Mouse (Mus musculus) heart, postnatal 25 days (tissue): ENCODE measurements around the gene Gm12184. TPM values are rescaled to one million over a fixed set of nuclear protein-coding genes. Genes with fewer than 3 reads are reported as not detected.
A peak's percentile ranks its signal among the peaks of the same experiment; 100 is the strongest.
"Not testable (repeated sequence)": the region's sequence is repeated elsewhere in the genome, so short reads cannot be mapped to it uniquely, and the experiment has no call there.

ENCODE experiments used
- DNase-seq: peaks from one replicate; pipeline ENCODE4 v3.0.0; 2022; ENCODE audit warnings: low spot score
- intact Hi-C: fragments of 180-260 bp; cut with DNase I; formaldehyde crosslinking; loops from one replicate; pipeline ENCODE4 v1.15.1; 2025
- total RNA-seq, 2 experiments: library from RNA; stranded (reverse); gene quantifications; 2 replicates each; pipeline ENCODE4 v1.2.3; 2021

Gene Gm12184
- total RNA-seq, 2 experiments from 2014 or later, result 2.0 to 3.2 TPM

DNA sequence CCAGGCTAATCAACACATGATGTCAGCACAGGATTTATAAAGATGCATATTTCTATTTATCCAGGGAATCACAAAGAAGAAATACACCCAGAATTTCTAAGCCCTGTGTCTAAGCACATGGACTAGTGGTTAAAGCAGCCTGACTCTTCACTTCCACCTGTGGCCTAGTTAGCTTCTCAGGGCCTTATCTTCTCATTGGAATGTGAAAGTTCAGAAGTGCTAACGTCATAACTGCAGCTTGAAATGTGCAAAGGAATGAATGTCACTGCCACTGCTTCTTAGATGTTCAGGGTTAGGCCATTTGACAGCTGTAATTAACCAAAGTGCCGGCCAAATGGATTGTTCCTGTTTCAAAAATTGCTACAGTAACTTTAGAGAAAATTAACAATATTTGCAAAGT is 3.8 kb upstream of the Gm12184 start:
- intact Hi-C loops, result no loop called here
- no peak for DNase-seq

DNA sequence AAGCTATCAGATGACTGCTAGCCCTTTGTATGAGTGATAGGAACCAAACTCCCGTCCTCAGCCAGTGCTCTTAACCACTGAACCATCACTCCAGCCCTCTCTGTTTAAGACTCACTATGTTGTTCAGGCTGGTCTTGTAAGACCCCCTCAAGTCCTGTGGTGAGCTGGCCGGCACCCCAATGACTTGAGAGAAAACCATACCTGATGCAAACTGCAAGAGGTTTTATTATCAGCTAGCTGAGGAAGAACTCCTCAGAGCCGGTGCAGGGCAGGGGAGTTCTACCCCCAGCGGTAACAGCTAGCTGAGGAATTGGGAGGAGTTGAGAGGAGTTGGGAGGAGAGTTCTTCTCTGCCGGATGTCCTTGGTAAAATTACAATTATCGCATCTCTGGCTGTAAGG is 1.5 kb upstream of the Gm12184 start:
- intact Hi-C loops, result no loop called here
- DNase-seq, result no peak

DNA sequence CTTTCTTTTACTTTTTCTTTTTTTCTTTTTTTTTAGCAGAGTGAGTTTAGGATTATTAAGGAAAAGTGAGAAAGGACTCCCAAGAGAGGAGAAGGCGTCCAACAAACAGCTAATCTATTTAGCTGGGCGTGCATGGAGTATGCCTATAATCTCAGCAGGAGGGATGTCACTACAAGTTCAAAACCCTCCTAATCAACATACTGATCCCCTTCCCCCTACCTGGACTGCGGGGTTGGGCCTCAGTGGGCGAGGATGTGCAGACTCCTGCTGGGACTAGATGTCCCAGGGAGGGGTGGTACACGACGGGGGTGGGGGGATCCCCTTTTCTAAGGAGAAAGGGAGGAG is 269 bp upstream of the Gm12184 start:
- no peak for DNase-seq
- intact Hi-C loops, result no loop called here

DNA sequence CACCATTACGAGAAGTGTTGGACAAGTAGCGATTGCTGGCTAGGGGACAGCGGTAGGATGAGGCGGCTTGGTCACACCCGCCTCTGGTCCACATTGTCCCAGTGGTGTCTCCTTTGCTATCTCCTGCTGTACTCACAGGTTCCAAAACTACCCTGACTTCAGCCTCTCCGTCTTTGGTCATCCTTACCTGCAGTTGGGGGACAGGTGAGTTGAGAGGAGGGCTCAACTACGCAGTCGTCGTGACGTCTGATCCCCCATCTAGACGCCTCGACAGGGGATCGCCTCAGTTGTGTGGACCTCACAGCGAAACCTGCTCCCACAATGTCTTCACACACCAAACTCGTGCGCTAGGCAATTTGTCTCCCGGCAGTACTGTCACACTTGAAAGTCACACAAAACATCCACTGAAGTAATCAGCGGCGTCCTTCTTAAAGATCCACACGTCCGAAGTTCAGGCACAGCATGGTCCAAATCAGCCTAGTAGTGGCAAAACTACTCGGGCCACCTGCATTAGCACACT is 2.1 kb downstream of the Gm12184 start:
- intact Hi-C loops, result loop anchor here (1.0 kb wide), 1 partner anchor 8 kb away; no protein-coding TSS in a partner anchor
- no peak for DNase-seq

DNA sequence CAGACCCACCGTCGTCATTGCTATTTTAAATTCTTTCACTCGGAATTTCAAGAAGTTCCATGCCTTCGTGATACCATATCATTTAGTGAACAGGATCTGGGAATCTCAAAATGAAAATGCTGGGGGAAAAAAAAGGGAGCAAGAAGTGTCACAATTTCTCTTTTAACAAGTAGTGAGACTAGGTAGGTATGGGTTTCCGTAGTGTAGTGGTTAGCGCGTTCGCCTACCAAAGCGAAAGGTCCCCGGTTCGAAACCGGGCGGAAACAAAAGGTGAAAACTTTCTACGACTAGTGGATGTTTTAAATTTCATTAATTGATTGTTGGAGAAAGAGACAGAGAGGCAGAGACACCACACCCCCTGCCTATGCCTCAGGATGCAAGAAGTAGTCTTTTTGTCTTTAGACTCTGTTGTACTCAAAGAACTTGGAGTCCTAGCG is 2.9 kb downstream of the Gm12184 start:
- intact Hi-C loops, result loop anchor here (1.0 kb wide), 1 partner anchor 33 kb away; no protein-coding TSS in a partner anchor

DNA sequence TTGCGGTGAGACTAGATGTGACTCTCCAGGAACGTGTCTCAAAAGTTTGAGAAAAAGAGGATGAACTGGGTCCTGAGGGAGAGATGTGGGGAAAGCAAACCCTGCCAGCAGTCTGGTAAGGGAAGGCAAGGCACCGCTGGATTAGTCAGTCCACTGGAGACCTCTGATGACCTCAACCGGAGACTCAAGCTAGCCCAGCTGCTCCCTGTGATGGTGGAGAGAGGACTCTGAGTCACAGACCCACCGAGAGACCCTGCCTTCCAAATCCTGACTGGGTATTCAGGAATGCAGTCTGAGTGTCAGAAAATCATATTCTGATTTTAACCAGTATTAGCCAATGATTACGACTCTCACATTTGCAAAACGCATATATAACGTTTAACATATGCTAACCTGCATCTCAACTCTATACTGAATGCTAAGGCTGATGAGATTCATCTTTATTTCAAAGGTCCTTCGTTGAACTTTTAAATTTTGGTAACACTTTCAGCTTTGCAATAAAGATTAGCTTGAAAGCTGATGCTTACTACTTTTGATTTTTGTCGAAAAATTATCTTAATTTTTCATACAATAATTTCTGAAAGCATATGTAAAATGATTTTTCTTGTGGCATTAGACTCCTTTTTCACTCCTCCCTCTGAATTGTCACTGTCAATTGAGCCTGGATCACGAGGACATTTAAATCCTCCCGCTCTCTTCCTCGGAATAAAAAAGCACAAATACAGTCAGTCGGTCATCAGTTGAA is 3.5 kb downstream of the Gm12184 start:
- no peak for DNase-seq

More for the DNA sequence above, 2.9 kb downstream of the Gm12184 start:
- DNase-seq, result no peak

DNA sequence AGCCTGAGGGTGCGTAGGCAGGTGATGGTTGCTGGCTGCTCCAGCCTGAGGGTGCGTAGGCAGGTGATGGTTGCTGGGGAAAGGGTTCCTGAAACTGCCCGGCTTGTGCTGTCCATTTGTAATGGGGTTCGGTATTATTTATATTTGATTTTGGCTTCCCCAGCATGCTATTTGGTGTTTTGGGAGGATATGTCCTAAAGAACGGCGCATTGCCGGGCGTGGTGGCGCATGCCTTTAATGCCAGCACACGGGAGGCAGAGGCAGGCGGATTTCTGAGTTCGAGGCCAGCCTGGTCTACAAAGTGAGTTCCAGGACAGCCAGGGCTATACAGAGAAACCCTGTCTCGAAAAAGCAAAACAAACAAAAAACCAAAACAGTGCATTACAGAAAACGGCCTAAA is 5.2 kb downstream of the Gm12184 start:
- intact Hi-C loops, result not testable (repeated sequence)

More for the DNA sequence above, 3.5 kb downstream of the Gm12184 start:
- intact Hi-C loops, result loop anchor here (1.0 kb wide), 1 partner anchor 33 kb away; no protein-coding TSS in a partner anchor

DNA sequence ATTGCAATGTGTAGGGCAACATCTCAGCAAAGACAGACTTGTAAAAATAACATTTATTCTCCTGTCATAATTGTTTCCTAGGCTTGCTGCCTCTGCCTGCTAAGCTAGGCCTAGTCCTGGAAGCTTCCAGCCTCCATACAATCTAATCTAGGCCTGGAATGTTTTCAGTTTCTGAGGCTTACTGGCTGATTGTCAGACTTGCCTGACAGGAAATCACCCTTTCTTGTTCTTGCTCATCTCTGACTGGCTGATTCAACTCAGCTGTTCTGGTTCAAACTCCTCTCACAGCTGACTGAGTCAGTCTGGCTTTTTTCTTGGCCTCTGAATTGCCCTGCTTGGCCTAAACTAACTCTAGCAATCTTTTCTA is 6.2 kb downstream of the Gm12184 start:
- no peak for DNase-seq
- intact Hi-C loops, result no loop called here

More for the DNA sequence above, 5.2 kb downstream of the Gm12184 start:
- not testable (repeated sequence) for DNase-seq

DNA sequence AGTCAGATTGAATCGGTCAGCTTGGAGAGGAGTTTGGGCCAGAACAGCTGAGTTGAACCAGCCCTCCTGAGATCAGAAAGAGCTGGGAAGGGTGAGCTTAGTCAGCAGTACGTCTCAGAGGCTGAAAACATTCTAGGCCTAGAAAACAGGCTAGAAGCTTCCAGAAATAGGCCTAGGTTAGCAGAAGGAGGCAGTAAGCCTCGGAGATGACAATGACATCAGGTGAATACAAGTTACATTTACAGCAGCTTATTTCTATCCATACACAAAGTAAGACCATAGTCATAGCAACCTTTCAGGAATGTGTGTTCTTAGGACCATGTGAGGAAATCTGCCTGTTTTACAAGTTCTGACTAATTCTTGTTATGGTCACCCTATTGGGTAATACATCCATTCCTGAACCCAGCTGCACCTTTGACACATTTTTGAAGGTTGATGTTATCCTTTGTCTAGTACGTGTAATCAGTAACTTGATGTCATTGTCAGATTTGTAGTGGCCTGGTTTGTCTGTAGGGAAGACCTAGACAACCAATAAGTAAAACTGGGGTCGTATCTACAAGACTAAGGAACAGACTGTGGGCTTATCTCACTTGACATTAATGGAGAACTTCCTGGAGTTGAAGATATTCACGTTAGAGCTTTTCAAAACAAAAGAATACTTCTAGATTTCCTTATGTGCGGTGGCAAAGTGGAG is 6.7 kb downstream of the Gm12184 start:
- DNase-seq, result no peak
- intact Hi-C loops, result loop anchor here (2.0 kb wide), 1 partner anchor 15 kb away; no protein-coding TSS in a partner anchor

DNA sequence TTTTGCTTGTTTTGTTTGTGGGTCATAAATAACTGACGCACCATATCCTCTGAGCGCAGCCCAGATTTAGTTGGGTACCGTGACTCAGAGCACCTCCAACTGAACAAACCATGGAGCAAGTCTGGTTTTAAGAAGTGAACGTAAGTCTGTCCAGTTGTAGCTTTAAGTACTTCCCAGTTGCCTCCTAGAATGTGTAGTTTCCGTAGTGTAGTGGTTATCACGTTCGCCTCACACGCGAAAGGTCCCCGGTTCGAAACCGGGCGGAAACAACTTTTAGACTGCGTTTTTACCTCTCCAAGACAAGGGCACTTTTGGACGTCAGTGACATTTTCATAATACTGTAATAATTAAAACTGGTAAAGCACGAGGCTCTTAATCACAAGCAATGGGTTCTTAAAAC is 8.1 kb downstream of the Gm12184 start:
- peak; percentile 59 for DNase-seq
- intact Hi-C loops, result loop anchor here (1.0 to 2.0 kb wide), 2 partner anchors 16 to 38 kb away; no protein-coding TSS in a partner anchor

DNA sequence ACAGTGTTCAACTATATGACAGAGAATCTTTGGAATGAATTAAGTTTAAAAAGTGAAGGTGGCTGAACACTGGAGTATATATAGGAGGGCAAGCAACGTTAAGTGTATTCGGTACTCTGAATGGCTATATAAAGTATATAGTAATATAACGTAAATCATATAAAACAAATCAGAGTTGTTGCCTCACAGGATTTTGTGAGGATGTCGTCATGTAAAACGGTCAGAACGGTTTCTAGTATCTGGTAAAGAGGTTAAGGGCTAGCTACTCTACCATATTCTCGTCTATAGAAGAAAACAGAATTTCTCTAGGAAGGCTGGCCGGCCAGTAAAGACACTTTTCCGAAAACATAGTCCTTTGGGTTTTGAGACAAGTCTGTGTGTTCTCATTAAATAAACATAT is 8.7 kb downstream of the Gm12184 start:
- DNase-seq, result no peak
- intact Hi-C loops, result loop anchor here (1.0 to 2.0 kb wide), 3 partner anchors 17 to 39 kb away; partner anchors contain the start of gene Rack1

DNA sequence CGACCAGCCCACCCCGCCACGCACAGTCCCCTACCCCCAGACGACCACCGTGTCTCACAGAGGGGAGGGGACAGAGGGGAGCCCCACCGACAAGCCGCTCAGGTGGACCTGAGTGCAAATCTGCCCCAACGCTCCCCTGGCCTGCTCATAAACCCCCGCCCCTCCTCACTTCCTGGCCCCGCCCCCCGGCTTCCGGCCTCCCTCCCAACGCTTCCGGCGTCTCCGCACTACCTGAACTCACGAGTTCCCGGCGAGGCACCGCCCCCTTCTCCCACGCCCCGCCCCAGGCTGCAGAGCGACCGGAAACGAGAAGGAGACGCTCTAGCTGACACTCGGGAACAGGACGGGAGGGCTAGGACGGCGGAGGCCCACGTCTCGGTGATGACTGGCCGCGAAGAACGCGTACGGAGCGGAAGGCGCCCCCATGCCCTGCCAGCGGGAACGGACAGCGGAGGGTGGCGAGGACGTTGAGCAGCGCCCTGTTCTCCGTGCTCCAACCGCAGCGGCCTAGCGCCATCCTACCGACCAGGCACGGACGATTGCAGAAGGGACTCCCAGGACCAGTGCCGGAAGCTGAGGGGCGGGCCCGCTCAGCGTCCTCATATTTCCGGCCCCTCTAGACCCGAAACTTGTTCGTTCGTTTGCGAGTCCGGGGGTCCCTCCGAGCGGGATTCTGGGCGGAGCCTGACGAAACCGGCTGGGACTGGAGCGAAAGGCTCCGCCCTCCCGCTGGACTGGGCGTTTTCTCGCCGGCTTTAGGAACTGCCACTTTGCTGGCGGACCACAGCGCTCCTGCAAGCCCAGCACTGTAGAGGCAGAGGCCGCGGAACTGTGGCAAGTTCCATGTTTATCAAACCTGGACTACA is 9.4 kb downstream of the Gm12184 start, which contains the start of gene Trim41:
Gene Trim41 (minus strand): TSS at position 554 of the 866 bp plus-strand sequence.
- DNase-seq, result peak; percentile 99
- intact Hi-C loops, result loop anchor here (2.0 kb wide), 1 partner anchor 16 kb away; the partner anchor contains the start of gene Rack1

DNA sequence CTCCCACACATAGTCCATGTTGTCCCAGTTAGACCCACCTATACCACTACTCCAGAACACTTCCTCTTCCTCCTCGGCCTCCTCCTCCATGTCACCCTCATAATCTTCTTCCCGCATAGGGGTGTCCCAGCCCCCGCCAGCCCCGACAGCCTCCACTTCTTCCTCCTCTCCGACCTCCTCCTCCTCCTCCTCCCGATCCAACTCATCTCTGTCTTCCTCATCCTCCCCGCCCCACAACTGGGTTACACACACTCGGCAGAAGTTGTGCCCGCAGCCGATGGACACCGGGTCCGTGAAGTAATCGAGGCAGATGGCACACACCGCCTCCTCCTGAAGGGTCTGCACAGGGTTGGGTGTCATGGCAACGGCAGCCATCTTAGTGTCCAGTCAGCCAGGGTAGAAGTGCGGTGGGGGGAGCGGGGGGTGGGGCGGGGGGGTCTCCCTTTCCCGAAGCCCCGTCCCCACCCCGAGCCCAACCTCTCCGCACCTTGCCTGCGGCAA is 10.1 kb downstream of the Gm12184 start:
- intact Hi-C loops, result loop anchor here (2.0 kb wide), 1 partner anchor 16 kb away; the partner anchor contains the start of gene Rack1
- no peak for DNase-seq

DNA sequence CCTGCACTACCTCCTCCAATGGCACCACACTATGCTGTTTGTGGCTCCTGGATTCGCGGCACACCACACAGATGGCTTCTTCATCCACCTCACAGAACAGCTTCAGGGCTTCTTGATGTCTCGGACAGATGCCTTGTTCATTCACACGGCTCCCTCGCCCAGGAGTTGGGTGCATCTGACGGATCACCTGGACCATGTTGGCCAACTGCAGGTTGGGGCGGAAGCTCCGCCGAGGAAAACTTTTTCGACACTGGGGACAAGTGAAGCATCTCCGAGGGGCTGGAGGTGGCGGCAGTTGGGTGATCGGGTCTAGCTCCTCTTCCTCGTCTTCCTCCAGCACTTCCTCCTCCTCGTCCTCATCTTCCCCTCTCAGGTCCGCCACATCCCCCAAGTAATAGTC is 10.6 kb downstream of the Gm12184 start:
- intact Hi-C loops, result loop anchor here (2.0 kb wide), 1 partner anchor 15 kb away; the partner anchor contains the start of gene Rack1
- no peak for DNase-seq

DNA sequence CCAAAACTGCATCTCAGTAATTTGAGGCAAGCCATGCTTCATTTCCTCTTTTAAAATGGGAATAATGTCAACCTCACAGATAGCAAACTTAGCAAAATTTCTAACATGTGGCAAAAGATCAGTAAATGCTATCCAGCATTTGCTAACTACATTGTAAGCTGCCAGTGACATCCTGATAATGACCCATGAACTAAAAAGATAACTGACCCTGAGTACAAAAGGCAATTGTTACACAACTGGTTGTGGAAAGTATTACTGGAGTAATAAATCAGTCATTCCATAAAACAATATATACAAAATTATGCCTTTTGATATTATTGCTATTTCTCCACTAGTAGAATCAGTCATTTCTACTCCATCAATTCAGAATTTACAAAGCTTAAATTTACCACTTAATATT is 12.7 kb downstream of the Gm12184 start:
- no peak for DNase-seq
- intact Hi-C loops, result no loop called here

DNA sequence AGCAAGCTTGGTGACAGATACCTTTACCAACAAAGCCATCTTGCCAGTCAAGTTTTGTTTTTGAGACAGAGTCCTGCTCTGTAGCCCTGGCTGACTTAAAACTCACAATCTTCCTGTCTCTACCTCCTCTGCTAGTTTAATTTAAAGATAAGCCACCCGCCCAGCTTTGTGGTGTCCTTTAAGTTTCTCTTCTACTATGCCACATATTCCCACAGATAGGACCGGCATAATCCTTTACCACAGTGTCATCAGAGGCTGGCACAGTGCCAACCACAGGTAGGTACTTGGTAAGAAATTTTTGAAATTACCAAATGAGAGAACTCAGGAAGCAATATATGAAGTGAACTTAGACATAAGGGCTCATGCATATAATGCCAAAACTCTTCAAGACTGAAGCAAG is 16.3 kb downstream of the Gm12184 start:
- intact Hi-C loops, result no loop called here
- no peak for DNase-seq

DNA sequence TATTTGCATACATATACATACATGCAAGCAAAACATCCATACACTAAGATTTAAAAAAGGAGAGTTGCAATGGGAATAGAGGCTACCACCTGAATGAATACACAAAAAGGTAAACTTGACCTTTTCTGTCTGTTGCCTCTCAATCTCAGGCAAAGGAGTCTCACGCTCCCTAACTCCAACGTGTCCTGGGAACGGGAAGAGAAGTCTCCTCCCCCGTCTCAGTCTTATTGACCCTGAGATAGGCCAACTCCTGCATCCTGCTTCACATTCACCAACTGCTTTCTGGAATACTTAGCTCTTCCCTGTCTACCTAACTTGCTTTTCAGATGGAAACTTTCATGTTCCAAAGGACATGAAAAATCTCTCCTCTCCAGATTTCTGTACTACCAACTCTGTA is 17.0 kb downstream of the Gm12184 start:
- intact Hi-C loops, result loop anchor here (10.0 kb wide), 1 partner anchor 395 kb away; the partner anchor contains the start of gene Zfp62
- no peak for DNase-seq

DNA sequence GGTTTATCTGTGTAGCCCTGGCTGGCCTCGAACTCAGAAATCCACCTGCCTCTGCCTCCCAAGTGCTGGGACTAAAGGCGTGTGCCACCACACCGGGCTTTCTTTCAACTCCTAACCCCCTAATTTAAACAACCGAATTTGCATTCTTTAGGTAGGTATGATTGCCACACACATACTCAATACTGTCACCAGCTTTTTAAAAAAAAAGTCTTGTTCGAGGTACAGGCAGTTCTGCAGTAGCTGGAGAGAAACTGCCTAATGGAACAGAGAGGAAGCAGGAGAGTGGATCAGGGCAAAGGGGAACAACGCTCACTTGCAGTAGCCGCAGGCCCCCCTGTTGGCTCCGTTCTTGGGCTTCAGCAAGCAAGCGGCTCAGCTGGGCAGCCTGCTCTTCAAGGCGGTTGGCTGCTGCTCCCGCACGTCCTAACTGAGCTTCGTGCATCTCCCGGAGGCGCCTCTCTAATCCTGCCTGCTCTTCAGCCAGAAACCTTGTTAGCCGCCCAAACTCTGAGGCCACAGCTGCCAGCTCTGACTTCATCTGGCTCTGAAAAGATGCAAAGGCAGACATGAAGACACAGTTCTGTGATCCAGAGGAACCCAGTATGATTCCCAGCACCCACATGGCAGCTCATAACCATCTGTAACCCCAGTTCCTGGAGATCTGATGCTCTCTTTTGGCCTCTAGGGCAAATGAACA is 17.6 kb downstream of the Gm12184 start:
- peak; percentile 36 for DNase-seq
- intact Hi-C loops, result loop anchor here (10.0 kb wide), 1 partner anchor 396 kb away; the partner anchor contains the start of gene Zfp62

DNA sequence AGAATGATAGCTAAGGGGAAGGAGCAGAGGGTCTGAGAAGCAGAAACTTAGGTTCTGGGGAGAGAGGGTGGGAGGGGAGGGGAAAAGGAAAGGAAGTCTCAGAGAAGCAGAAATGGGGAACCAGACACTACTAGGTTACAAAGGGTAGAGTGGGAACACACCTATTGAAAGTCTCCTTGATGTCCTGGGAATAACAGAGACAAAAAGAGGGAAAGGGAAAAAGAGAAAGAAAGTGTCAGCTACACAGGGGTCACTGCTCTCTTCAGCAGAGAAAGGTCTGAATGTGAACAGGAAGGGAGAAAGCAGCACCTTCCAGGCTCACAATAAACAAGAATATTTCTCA is 18.2 kb downstream of the Gm12184 start:
- intact Hi-C loops, result loop anchor here (10.0 kb wide), 1 partner anchor 397 kb away; the partner anchor contains the start of gene Zfp62
- no peak for DNase-seq
